Mouse (Mus musculus): ENCODE data around the gene Mok. TPM values are rescaled to one million over a fixed set of nuclear protein-coding genes. Genes with fewer than 3 reads are reported as not detected.

Gene Mok
- total RNA-seq, 2 experiments from 2014 or later, result 1.8 to 2.2 TPM

DNA sequence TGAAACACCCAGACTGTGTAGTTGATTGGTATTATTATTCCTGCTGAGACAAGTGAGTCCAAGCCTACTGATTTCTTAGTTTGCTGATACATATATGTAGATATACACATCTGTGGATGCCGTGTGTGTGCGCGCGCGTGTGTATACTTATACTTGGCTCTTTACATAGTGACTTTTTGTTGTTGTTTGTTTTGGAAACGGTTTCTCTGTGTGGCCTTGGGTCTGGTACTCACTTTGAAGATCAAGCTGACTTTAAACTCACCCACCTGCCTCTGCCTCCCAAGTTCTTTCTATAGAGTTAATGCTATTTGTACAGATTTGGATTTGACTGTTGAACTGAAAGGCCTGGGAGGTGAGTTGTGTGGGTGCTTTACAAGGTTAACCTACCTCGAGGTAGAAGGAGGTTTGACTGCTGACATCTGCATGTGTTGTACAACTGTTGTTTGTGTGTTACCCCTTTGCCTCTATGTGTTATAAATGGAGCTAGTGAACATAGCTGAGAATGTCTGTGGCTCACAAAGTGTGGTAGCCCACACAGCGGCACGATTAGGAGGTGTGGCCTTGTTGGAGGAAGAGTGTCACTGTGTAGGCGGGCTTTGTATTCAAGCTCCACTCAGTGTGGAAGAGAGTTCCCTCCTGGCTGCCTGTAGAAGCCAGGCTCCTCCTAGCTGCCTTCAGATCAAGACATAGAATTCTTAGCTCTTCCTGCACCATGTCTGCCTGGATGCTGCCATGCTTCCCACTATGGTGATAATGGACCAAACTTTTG, 70.1 kb downstream of the Mok start:
- no peak for DNase-seq (ENCODE audit: low spot score in 2 of 2)

DNA sequence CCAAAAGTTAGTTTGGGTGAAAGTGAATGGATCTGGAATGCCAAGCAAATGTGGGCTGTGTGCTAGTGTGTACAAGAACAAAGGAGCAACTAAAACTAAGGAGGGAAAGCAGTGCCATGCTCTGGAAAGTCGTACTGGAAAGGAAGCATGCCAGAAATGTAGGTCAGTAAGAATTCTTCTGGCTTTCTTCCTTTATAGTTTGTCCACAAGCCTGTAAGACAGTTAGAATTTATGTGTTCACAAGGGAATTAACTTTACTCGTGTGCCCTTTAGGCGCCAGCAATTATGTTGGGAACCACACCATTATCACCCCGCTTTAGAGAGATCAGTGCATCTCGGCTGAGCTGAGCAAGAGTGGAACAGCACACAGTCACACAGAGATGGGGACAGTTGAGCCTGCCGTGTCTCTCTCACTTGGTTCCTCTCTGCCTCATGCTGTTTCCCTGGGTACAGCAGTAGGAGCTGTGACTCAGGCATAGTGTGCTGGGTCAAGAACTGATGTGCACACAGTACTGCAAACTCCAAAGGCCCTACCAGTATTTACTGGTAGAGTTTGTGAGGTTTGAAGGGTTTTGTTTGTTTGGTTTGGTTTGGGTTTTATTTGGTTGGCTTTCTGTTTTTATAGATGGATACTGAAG, 71.0 kb downstream of the Mok start:
- no peak for DNase-seq (ENCODE audit: low spot score in 2 of 2)

DNA sequence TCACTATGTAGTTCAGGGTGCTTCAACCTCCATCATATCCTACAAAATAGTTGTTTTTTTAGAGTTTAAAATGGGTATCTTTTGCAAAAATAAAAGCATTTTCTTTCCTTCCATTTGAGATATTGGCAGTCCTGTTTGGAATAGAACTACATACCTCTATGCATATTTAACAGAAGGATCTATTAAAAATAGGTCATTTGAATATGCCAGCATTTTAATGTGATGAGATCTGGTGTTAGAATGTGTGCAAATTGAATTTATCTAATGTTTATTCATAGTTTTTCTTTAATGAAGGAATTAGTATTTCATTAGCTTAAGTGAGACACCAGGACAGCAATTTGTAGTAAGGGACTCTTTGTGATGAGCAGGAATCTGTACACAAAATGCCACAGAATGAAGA, 72.2 kb downstream of the Mok start:
- no peak for DNase-seq (ENCODE audit: low spot score in 2 of 2)

DNA sequence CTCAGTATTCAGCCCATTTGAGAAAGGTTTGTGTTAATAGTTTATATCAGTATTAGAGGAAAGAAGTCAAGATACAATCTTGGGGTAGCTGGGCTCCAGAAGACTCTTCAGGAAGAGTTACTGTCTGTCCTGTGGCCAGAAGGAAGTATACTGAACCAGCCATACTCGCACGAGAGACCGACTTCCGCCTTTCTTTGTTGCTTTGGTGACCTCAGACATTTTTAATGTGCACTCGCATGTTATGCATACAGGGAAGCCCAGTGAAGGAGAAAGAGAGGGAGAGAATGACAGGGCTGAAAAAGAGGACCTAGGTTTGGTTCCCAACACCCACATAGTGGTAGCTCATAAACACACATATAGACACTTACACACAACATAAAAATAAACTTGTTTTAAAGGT, 76.2 kb downstream of the Mok start:
- no peak for DNase-seq (ENCODE audit: low spot score in 2 of 2)

DNA sequence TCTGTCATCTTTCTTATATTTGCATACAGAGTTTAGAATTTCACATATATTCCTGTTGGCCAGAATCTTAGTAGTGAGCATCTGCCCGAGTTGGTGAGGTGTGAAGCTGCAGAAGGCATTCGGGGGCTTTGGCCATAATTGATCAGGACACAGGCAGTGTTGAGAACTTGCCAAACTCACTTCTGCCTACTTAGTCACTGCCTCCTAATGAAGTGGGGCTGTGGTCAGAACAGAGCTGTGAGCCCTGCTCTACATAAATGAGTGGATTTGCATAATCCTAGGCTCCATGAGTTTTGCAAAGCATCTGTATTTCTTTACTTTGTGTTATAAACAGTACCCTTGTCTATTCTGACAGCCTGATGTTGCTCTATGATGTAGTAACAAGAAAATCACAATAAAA, 78.4 kb downstream of the Mok start:
- no peak for DNase-seq (ENCODE audit: low spot score in 2 of 2)

DNA sequence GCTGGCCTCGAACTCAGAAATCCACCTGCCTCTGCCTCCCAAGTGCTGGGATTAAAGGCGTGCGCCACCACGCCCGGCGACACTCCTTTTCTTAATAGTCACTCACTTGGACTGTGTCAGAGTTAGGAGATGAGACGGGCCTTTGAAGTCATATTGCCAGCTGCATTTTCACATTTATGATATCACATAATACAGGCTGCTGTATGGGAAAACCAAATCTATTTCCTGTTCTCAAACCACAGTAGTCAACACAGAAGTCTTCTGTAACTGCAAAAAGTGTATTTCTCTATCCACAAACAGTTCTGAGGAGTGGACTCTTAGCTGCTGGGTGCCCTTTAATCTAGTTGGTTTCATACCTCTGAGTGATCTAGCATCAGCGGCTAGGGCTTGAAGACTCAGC, 81.8 kb downstream of the Mok start:
- DNase-seq (ENCODE audit: low spot score in 2 of 2), result no peak

Other genes starting within 250 kb of the Mok start
- 100 to 1,000 TPM; 116 to 140 TPM for gene Dync1h1, start 239.5 kb downstream of the Mok start, total RNA-seq (2021)
- not detected for gene 1700001K19Rik, start 158.3 kb downstream of the Mok start, total RNA-seq (2021)
- gene Hsp90aa1, start 138.2 kb downstream of the Mok start, total RNA-seq (2021), result 100 to 1,000 TPM; 258 to 326 TPM
- gene Wdr20, start 103.0 kb downstream of the Mok start, total RNA-seq (2021), result 10 to 100 TPM; 47.6 to 47.8 TPM
- 10 to 100 TPM; 18.7 to 19.3 TPM for gene Zfp839, start 9.3 kb upstream of the Mok start, total RNA-seq (2021)
- gene Cinp, start 48.2 kb upstream of the Mok start, total RNA-seq (2021), result 10 to 100 TPM; 49.7 to 51.0 TPM
- 10 to 100 TPM; 10.4 to 11.0 TPM for gene Tecpr2, start 48.3 kb upstream of the Mok start, total RNA-seq (2021)
- 1 to 10 TPM; 9.1 to 9.7 TPM for gene Ankrd9, start 138.1 kb upstream of the Mok start, total RNA-seq (2021)
- gene Rcor1, start 198.4 kb upstream of the Mok start, total RNA-seq (2021), result 10 to 100 TPM; 47.5 to 49.4 TPM

Data from adrenal gland, postnatal 4 days (tissue).